Mouse (Mus musculus) liver, postnatal 0 days (tissue): ENCODE data around the gene Efna3.

Source experiments
- CTCF ChIP-seq: sonication (generic); IDR thresholded peaks from 2 replicates; pipeline ENCODE4 v1.5.1; 2016; ENCODE audit warnings: antibody characterized with exemption, low read depth
- EP300 ChIP-seq: IDR thresholded peaks from 2 replicates; pipeline ENCODE4 v1.6.1; 2016; ENCODE audit warnings: antibody characterized with exemption, low read depth, mild to moderate bottlenecking

DNA sequence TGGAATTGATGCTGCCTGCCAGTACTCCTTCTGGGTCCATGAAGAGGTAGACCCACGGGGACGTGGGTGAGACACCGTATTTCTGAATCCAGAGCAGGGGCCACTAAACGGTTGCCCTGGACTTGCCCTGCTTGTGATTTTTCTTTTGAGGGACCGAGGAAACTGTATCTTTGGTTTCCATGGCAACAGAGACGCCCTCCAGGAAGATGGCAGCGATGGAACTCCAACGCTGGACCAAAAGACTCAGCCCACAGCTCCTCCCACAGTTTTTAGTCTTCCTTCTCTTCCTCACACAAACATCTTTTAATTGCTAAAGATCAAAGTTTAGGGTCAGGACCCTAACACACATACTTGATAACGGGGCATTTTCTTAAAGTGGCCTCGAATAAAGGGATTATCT lies 9.2 kb upstream of the Efna3 start:
- TF ChIP-seq CTCF (no peak), EP300 (no peak)
